Mouse (Mus musculus) WW6 (cell line): ENCODE data around the gene Hsd17b7.
A peak's percentile ranks its signal among the peaks of the same experiment; 100 is the strongest.

ENCODE experiments used
- DNase-seq: peaks from one replicate; pipeline ENCODE4 v3.0.0-alpha.2; 2013; ENCODE audit warnings: low read depth, low spot score

The Hsd17b7 gene

GRCm38 (mm10) chr1:169939345-169939744, 29.7 kb downstream of the Hsd17b7 start:
- no peak for DNase-seq

DNA sequence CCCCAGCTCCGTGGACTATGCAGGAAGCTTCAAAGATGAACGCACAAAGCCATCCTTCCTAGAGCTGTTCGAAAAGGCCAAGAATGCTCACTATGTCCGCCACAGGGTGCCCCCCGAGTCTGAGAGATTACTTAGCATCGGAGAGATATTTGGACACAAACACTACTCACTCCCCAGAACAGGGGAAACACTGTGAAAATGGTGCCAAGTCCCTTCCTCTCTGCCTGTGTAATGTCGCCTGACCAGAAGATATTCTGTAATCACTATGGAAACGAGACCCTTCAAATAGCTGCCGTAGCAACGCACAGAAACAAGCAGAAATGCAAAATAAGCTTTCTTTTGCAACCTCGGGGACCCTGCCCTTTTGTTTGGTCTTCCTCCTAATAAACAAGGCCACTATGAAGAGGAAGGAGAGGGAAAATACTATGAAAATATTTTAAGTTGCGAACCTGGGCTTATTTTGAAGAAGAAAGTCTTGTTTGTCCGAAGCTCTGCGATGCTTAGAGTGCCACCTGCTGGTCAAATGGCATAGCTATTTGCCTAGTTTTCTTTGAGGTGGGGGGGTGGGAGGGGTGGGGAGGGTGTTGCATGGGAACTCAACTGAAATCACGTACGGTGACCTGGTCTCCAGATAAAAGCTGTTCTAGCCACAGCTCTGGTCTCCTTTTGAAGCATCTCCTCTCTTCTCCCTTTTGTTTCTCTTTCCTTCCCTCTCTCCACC, 34.9 kb downstream of the Hsd17b7 start:
- DNase-seq: peak; percentile 5

DNA sequence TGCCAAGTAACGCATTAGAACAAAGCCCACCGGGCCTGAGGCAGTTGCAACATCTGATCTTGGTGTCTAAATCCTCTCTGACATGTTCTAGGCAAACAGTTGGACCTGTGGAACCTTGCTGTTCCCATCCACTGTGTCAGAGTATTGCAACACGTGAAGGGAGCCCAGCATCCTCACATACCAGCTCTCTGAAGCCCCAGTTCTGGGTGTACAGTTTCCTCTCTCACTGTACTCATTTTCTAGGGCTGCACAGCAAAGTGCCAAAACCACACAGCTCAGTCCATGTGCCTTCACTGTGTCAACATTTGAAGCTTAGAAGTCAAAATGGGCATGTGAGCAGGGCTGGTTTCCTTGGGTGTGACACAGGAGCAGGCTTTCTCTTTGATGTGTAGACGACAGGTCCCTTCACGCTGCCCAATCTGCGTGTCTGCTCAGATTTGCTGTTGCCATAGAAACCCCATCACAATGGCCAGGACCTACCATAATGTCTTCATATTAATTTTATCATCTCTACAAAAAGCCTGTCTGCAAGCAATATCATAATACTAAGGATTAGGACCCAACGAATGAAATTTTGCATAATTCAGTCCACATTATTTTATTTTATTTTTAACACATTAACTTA, 36.8 kb downstream of the Hsd17b7 start:
- DNase-seq: no peak

- DNase-seq: no peak
These were observed 37.3 kb downstream of the Hsd17b7 start for GRCm38 (mm10) chr1:169931698-169932097.

DNA sequence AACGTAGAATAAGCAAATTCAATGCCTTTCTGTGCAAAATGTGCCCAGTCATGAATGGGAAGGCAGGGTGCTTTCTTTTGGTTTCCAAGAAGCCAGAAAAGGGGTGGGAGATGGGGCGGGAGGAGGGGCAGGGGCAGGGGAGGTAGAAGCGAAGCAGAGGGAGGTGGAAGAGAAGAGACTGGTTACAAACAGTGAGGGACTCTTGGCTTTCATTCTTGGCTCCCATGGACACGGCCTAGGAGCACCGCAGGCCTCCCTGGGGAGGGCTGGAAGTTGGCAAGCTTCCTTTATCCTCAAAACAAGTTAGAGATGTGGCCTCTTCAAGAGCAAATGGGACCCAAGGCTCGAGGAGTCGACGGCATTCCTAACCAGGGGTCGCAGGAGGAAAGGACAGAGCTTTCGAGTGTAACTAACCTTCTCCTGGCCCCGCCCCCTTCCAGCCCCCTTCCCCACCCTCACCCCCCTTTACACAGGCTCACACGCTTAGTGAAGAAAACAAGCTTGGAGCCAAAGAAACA, 40.5 kb downstream of the Hsd17b7 start, which contains the start of gene Ccdc190:
Ccdc190 (plus strand) TSS at position 195 of the 518 bp plus-strand sequence.
- DNase-seq: no peak

DNA sequence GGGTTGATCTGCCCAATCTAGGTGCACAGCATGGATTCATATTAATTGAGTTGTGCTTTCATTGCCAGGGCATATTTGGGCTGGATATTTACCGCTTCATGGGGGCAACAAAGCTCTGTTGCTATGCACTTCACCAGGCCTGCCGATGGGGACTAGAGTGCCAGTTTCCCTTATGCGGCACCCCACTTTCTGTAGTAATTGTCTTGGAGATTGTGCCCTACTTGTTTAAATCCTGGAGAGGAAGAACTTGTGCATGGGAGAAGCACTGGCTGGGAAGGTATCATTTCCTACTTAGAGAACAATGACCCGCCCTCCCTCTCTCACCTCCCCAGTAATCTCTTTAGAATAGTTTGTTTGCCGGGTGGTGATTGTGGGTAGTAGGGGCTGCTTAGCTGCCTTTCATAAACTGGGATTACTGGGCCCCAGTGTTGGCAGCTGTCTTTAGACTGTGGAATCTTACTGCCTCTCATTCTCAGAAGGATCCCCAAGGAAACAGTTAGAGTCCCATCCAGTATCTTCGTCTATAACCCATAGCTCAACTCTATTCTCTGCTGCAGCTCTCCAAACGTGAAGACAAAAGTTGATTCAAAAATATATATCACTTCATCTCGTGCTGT, 41.2 kb downstream of the Hsd17b7 start:
- no peak for DNase-seq

DNA sequence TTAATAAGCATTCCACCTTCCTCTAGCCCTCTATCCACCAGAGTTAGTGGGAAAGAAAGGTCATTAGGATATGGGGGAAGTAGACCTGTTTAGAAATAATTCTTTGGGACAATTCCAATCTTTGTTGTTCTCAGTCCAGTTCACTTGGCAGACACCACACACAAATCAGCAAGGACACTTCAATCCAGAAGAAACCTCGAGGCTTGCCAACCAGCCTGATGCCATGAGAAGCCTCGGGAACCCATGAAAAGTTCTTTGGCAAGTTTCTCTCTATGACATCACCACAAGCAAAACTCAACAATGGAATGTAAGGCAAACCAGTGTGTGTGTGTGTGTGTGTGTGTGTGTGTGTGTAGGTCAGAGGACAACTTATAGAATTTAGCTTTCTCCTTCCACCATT, 44.5 kb downstream of the Hsd17b7 start:
- DNase-seq: no peak

DNA sequence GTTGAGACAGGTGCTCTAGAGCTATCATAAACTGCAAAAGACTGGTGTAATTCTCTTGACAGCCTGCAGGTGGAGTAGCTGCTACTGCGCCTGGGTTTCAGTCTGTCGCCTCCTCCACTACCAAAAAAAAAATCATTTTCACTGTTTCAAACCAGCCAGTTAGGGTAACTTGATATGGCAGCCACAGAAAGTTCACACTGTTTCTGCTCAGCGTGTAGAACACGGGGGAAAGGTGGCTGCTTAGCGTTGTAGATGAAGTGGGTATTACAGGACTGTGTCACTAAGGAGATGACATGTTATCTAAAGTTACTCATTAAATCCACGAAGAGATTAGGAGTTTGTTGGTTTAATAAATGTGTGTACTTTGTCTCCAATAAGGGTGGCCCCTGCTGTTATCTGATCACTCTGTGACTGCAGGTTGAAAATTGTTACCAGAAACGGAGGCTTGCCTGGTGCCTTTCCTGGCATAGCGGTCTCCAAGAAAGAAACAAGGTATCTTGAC, 47.3 kb downstream of the Hsd17b7 start:
- DNase-seq: no peak

- DNase-seq: peak; percentile 42
These were observed 49.8 kb downstream of the Hsd17b7 start for GRCm38 (mm10) chr1:169919211-169919610.

GRCm38 (mm10) chr1:169917998-169918397, 51.0 kb downstream of the Hsd17b7 start:
- peak; percentile 42 for DNase-seq

- DNase-seq: no peak
These were observed 51.8 kb downstream of the Hsd17b7 start for GRCm38 (mm10) chr1:169917115-169917796.

DNA sequence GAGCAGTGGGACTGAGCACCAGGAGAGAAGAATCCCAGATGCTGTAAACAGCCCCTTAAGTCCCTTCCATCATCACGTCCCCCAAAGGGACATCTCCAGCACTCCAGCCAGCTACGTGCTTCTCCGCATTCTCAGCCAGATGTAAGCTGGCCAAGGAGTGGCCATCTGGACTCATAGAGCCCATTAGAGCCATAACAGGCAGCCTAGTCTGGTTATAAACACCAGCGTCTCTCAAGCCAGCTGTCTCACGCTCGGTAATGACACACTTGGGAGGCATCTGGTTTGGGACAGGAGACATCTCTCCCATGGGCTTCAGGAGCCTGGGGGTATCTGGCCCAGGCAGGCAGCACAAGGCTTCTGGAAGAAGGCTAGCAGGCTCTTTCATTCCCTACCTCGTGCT, 52.4 kb downstream of the Hsd17b7 start:
- DNase-seq: no peak

DNA sequence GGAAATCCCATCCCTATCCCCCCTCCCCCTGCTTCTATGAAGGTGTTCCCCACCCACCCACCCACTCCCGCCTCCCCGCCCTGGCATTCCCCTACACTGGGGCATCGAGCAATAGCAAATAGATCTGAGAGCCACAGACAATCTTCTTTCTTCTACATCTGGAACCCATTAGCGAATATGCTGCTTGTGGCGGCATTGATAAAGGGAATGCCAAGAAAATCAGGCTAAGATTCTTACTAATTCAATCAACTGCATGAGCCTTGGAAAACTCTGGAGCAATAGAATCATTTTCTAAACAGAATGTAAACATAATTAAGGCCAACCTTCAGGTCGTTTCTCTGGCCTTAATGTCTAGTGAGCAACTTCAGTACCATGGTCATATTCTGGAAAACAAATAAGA, 57.5 kb downstream of the Hsd17b7 start:
- DNase-seq: no peak

- no peak for DNase-seq
These were observed 58.3 kb downstream of the Hsd17b7 start for GRCm38 (mm10) chr1:169910751-169911150.

- no peak for DNase-seq
These were observed 59.4 kb downstream of the Hsd17b7 start for GRCm38 (mm10) chr1:169909659-169910058.

GRCm38 (mm10) chr1:169909163-169909562, 59.9 kb downstream of the Hsd17b7 start:
- no peak for DNase-seq

- DNase-seq: no peak
These were observed 68.2 kb downstream of the Hsd17b7 start for GRCm38 (mm10) chr1:169900771-169901336.
